Mouse (Mus musculus) macrophage (primary cell): Measurements from ENCODE around the gene Med12l. TPM values are rescaled to one million over a fixed set of nuclear protein-coding genes. Genes with fewer than 3 reads are reported as not detected.

ENCODE experiments used
- H3K27ac ChIP-seq: fragments of 350-480 bp; formaldehyde crosslinking; 2 replicates; pipeline ENCODE4 v1.9.0; 2021
- H3K36me3 ChIP-seq: fragments of 350-480 bp; formaldehyde crosslinking; 2 replicates; pipeline ENCODE4 v1.9.0; 2021; ENCODE audit errors: inconsistent target
- H3K4me3 ChIP-seq: fragments of 350-480 bp; formaldehyde crosslinking; 2 replicates; pipeline ENCODE4 v1.9.0; 2021; ENCODE audit errors: inconsistent target
- H3K79me2 ChIP-seq: fragments of 350-480 bp; formaldehyde crosslinking; 2 replicates; pipeline ENCODE4 v1.9.0; 2021; ENCODE audit errors: inconsistent target
- WGBS: methylation state at CpG from one replicate; pipeline ENCODE4 v1.1.7; 2026; ENCODE audit warnings: inconsistent platforms; ENCODE audit not compliant: missing documents; 5-methylcytosine and 5-hydroxymethylcytosine counted together
- polyA plus RNA-seq: library from polyadenylated mRNA; stranded (reverse); fragments of 250-400 nt; gene quantifications from 3 replicates; pipeline ENCODE4 v1.2.4, GENCODE M21; 2018; ENCODE audit warnings: inconsistent platforms

Med12l gene
- polyA plus RNA-seq, 1 experiment from 2014 or later: 0.47 TPM

DNA sequence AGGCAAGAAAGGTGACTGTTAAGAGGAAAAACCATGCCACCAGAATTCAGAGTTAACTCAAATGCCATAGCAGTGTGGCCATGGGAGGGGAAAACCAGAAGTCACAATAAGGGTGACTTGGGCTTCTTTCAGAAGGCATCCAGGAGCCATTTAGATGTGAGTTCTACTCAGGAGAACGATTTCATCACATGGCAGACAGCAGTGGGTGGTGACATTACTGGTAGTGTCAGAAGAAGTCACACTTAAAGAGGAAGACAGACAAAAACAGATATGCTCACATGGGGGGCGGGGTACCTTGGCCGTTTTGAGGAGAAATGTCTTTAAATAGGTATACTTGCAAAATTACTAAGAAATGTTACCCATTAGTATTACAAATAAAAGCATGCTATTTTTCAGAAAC is 258.4 kb downstream of the Med12l start:
- 47% methylated on average over 3 of the region's 3 CpGs for WGBS
- H3K4me3 ChIP-seq: no peak overlapping the region
- peak overlapping the region; percentile 82; the same call in 1 of the 2 replicates for H3K27ac ChIP-seq
- no peaks in the 10 kb centered on the region for H3K36me3 ChIP-seq
- H3K79me2 ChIP-seq: no peaks in the 10 kb centered on the region

DNA sequence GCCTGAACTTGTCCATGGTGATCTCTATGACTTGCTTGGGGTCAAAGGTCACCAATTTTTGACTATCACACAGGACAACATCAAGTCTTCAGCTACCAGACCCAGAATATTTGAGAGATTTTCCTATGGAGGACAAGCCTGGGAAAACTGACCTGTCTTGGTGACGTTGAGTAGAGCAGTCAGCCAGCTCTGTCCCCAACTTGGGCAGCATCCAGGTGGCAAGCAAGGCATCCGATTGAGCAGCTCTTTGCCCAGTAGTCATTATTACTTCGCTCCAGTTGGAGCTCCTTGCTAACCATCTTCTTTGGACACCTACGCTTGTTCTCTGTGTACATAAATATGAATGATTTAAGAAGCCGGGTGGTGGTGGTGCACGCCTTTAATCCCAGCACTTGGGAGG is 265.2 kb downstream of the Med12l start:
- 96% methylated on average over 6 of the region's 6 CpGs for WGBS
- no peak overlapping the region for H3K4me3 ChIP-seq
- no peak overlapping the region for H3K27ac ChIP-seq
- H3K36me3 ChIP-seq: no peaks in the 10 kb centered on the region
- H3K79me2 ChIP-seq: no peaks in the 10 kb centered on the region

DNA sequence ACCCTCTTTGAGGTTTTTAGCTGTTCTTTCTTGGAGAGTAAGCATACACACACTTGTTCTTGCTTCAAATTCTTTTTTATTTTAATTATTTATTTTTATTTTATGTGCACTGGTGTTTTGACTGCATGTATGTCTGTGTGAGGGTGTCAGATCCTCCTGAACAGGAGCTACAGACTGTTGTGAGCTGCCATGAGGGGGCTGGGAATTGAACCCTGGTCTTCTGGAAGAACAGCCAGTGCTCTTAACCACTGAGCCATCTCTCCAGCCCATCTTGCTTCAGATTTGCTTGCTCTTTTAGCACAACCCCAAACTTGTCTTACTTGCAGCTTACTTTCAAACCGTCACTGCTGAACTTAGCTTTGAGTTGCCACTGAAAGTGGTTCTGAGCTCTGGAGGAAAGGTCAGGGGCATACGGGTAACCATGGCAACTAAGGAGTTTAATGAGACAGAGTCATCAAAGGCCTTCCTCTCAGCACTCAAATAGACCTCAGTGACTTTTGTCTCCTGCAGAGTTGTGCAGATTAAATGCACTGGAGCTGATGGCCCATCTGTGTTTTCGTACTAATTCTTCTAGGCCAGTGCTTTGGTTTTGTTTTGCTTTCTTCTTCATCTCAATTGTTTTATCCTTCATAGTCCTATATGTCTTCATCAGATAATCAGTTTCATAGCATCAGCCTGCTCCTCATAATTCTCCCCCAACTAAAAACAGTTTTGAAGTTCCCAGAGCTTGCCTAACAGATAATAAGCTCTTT is 272.1 kb downstream of the Med12l start:
- Histone ChIP-seq H3K27ac (no peak overlapping the region), H3K79me2 (no peaks in the 10 kb centered on the region), H3K36me3 (no peaks in the 10 kb centered on the region), H3K4me3 (no peak overlapping the region)
- 98% methylated on average over 3 of the region's 3 CpGs for WGBS

DNA sequence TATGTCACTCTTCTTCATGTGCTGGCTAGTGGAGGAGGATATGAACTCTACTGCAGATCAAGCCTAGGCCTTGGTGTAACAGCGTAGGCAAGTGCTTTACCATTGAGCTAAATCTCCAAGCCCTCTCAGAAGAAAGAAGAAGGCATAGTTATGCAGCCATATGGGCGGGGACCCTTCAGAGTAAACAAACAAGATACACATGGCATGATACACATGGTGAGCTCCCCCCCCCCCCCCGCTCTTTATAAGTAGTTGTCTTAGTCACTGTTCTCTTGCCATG is 272.6 kb downstream of the Med12l start:
- Histone ChIP-seq H3K36me3 (no peaks in the 10 kb centered on the region), H3K27ac (no peak overlapping the region), H3K4me3 (no peak overlapping the region), H3K79me2 (no peaks in the 10 kb centered on the region)
- 95% methylated on average over 3 of the region's 3 CpGs for WGBS

DNA sequence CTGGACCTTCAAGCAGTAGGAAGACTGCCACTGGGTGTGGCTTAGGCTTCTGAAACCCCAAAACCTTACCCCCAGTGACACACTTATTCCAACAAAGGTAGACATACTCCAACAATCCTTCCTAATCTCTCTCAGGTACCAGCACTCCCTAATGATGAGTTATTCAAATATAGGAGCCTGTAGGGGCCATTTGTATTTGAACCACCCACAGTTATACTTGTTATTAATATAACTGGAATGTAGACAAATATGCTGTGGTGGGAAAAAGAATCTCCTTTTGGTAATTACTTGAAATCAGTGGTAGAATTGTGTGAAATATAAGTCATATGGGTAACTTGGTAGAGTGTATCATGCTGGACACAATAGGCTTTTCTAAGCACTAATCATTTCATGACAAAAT is 273.0 kb downstream of the Med12l start:
- Histone ChIP-seq H3K36me3 (no peaks in the 10 kb centered on the region), H3K79me2 (no peaks in the 10 kb centered on the region), H3K27ac (no peak overlapping the region), H3K4me3 (no peak overlapping the region)

DNA sequence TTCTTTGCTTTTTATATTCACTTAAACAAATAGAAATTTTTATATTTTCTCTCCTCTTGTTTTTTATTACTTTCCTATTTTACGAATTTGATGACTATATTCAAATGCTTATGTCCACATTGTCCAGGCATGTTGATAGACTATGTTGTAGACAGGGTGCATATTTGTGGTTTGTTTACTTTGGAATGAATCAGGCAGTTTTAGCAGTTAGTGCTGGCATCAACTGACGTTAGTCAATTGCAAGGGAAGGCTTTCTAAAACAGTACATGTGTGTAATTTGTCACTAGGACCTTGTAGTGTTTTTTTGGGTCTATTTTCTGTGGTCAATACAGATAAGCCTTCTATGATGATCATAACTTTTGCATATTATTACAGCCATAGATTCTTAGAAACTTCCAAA is 284.9 kb downstream of the Med12l start:
- Histone ChIP-seq H3K79me2 (no peaks in the 10 kb centered on the region), H3K27ac (no peak overlapping the region), H3K36me3 (no peaks in the 10 kb centered on the region), H3K4me3 (no peak overlapping the region)
- WGBS: 90% methylated on average over 2 of the region's 2 CpGs

DNA sequence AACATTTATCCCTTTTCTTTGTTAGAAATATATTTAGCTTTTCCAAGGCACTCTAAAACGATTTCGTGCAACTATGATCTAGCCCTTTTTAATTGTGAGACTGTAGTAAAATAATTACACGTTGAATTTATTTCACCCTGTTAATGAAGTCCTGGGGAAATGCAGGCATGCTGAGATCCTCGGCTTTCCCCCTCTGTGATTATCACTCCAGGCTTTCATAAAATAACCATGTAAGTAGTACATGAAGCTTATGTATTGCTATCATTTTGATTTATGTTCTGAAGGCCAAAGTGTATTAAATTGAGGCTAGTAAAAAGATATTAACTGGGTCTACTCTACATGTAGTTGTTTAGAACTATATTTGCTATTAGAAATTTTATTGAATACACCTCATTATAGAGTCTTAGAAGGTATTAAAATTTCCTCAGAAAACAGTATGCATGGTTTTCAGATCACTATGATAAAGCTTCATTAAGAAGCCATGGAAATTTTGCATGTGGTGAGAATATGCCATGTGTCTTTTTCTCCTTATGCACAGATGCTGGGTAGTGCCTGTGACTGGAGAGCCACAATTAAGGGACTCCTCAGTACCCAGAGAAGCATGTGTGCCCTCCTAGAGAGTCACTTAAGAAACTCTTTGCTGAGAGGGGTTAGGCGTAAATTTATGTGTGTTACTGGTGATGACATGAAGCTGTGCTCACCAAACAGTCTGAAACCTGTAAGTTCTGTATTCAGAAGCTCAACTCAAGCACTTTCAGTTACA is 288.0 kb downstream of the Med12l start:
- WGBS: 82% methylated on average over 5 of the region's 5 CpGs
- no peaks in the 10 kb centered on the region for H3K36me3 ChIP-seq
- H3K27ac ChIP-seq: no peak overlapping the region
- no peaks in the 10 kb centered on the region for H3K79me2 ChIP-seq
- H3K4me3 ChIP-seq: no peak overlapping the region

DNA sequence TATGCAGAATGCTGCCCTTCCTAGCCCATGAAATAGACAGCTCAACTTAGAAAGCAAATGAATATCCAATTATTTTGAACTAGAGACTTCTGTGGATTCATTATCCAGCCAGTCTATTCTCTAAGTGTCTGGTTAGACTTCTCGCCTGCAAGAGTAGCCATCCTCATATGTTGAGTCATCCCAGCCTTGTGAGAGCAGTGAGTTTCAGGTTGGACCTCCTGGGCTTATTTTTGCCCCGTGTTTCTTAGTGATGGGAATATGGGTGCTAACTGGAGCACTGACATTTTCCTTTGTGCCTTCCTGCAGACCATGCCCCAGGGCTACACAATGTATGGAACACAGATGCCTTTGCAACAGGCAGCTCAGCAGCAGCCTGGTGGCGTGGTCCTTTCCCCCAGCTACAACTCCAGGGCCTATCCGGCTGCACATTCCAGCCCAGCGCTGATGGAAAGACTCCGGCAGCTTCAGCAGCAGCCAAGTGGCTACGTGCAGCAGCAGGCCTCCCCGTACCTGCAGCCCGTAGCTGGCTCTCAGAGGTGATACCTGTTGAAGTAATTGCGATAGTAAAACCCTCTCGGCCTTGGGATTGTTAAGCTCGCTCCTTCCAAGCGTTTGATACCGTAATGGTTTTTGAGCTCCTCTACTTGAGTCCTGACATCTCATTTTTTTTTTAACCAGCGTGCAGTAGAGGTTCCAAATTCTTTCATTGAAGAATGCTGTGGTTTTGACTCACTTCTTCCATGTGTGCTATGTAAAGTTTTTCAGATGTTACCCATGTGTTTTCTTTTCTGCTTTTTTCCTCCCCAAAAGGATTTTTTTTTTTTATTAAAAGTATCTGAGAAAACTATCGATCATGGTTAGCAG is 290.3 kb downstream of the Med12l start:
- Histone ChIP-seq H3K27ac (no peak overlapping the region), H3K4me3 (no peak overlapping the region), H3K36me3 (no peaks in the 10 kb centered on the region), H3K79me2 (no peaks in the 10 kb centered on the region)
- WGBS: 90% methylated on average over 16 of the region's 16 CpGs

DNA sequence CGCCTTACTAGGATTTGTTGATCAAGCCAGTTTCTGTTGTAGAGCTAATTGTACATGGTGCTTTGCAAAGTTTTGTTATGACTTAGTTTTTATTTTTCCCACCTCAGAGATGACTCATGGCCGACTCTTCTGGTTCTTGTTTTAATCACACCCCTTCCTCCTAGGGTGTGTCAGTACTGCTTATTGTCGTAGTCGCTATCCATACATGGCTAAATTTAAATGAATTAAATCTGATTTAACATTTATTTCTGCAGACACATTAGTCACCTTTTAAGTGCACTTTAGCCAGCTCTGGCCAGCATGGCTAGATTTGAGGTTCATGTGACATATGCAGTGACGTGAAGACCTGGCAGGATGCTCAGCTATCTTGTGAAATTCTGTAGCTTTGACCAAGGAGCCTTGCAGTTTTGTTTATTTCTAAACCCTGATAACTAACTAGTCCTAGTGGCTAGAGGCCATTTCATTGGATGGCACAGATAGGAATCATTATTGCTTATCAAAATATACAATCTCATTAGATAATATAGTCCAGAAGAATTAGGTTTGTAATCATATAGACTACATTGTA is 291.0 kb downstream of the Med12l start:
- Histone ChIP-seq H3K4me3 (no peak overlapping the region), H3K27ac (no peak overlapping the region), H3K36me3 (no peaks in the 10 kb centered on the region), H3K79me2 (no peaks in the 10 kb centered on the region)
- 91% methylated on average over 5 of the region's 5 CpGs for WGBS

DNA sequence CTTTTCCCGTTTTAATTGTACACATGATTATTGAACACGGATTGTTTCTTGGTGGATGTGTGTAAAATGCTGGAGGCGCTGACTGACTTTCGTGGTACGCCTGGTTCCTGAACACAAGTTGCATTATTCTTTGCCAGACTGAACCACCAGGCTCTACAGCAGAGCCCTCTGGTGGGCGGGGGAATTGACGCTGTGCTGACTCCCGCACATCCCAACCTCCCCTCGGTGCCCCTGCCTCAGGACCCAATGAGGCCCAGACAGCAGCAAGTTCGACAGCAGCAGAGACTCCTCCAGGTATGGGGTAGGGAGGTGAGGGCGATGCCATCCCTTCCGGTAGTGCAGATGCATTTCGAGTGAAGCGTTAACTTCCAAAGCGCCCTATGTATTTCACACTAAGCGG is 292.0 kb downstream of the Med12l start:
- WGBS: over 99% methylated on average over 16 of the region's 16 CpGs
- no peaks in the 10 kb centered on the region for H3K79me2 ChIP-seq
- no peak overlapping the region for H3K4me3 ChIP-seq
- H3K36me3 ChIP-seq: no peaks in the 10 kb centered on the region
- no peak overlapping the region for H3K27ac ChIP-seq

DNA sequence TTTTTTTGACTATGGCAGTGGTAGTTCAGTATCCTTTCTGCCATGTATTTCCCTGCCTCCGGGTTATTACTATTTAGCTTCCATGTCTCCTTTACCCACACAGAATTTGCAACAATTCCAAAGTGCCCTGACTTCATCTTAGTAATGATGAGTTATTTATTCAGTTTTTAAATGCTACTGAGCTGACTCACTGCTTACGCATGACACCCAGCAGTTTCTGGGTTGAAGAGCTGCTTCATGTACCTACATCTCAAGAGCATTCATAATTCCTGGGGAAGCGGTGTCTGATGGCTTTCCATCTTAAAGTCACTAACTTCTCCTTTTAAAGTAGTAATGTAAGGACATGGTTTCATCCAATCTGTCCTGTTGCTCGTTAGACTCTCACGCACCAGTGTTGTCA is 299.3 kb downstream of the Med12l start:
- no peaks in the 10 kb centered on the region for H3K79me2 ChIP-seq
- no peak overlapping the region for H3K27ac ChIP-seq
- 98% methylated on average over 5 of the region's 5 CpGs for WGBS
- H3K36me3 ChIP-seq: no peaks in the 10 kb centered on the region
- H3K4me3 ChIP-seq: no peak overlapping the region

DNA sequence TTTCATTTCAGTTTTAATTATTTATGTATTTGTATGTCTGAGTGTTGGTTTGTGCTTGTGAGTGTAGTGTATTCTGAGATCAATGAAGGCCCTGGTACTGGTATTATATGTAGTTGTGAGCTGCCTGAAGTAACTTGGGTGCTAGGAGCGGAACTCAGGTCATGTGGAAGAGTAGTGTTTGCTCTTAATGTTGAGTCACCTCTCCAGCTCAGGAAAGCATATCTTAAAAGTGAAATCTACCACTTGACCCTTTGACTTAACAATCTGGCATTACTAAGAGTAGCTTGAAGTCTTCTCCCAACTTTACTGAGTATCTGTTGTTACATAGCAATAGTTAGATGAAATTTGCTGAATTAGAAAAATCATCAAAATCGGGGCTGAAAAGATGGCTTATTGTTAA is 299.9 kb downstream of the Med12l start:
- WGBS: 95% methylated on average over 2 of the region's 2 CpGs
- no peak overlapping the region for H3K4me3 ChIP-seq

DNA sequence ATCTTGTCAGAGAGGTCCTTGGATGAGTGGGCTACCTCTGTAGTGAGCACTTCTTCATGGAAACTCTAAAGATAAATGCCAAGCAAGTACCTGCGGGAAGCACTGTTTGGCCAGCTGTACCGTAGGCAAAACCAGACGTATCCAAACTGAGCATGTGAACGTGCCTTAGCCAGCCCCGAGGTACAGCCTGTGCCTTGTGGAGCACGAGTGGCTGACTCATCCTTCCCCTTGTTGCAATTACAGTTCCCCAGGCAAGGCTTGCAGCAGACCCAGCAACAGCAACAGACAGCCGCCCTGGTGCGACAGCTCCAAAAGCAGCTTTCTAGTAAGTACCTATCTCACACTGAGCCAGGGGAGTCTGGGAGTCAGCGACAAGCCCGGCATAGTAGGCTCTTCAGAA is 307.0 kb downstream of the Med12l start:
- Histone ChIP-seq H3K79me2 (no peaks in the 10 kb centered on the region), H3K27ac (peak overlapping the region; percentile 91), H3K4me3 (peak overlapping the region; percentile 20), H3K36me3 (no peaks in the 10 kb centered on the region)
- WGBS: 31% methylated on average over 10 of the region's 10 CpGs

More for the DNA sequence above, 299.9 kb downstream of the Med12l start:
- Histone ChIP-seq H3K27ac (no peak overlapping the region), H3K36me3 (no peaks in the 10 kb centered on the region), H3K79me2 (no peaks in the 10 kb centered on the region)

DNA sequence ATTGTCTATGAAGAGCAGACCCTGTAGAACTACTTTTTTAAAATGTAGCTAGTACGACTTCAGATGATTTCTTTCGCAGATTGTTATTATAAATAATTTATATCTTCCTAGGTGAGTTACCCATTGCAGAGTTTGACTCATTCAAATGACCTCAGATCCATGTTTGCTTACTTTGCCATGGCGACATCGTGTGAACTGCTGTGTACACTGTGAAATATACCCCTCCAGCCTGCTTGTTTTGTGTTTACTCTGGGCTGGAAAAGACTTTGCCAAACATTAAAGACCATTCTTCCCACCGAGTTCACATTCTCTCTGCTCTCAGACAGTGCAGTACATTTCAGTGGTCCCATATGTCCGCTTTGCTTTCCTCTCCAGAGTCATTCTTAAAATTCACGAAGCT is 310.5 kb downstream of the Med12l start:
- H3K36me3 ChIP-seq: no peaks in the 10 kb centered on the region
- WGBS: 91% methylated on average over 7 of the region's 7 CpGs
- H3K4me3 ChIP-seq: no peak overlapping the region
- H3K27ac ChIP-seq: no peak overlapping the region
- no peaks in the 10 kb centered on the region for H3K79me2 ChIP-seq
